Mouse (Mus musculus): ENCODE data around the gene Gsto2.

DNA sequence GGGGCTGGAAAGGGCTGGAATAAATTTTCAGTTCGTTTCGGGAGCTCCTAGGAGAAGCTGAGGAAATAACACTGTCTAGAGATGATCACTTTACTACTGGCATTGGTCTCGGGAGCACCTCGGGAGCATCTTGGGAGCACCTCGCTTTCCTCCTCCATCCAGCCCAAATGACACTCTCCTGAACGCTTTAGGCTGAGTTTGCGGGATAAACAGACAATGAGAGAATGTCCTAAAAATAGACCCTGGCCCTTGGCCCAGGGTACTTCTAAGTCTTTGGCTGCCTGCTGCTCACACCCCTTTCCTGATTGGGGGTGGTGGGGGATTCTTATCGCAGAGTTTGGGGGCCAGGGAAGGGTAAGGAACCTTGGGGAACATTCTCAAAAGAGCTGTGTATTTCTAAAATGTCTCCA is 54.6 kb downstream of the Gsto2 start:
- no peak for TF ChIP-seq CTCF (IDR thresholded peaks at IDR 0.05; ENCODE audit: extremely low read depth, insufficient read length, insufficient replicate concordance, low read depth, low read length)
- TF ChIP-seq POLR2A (IDR thresholded peaks at IDR 0.05; ENCODE audit: low read depth, low read length) = no peak
